Mouse (Mus musculus) telencephalon, adult 2 months (tissue): Measurements from ENCODE around the gene Klf13.

Experiments
- DNase-seq: peaks from one replicate; pipeline ENCODE4 v3.0.0-alpha.2; 2011; ENCODE audit warnings: low read depth, low spot score

Klf13 gene

DNA sequence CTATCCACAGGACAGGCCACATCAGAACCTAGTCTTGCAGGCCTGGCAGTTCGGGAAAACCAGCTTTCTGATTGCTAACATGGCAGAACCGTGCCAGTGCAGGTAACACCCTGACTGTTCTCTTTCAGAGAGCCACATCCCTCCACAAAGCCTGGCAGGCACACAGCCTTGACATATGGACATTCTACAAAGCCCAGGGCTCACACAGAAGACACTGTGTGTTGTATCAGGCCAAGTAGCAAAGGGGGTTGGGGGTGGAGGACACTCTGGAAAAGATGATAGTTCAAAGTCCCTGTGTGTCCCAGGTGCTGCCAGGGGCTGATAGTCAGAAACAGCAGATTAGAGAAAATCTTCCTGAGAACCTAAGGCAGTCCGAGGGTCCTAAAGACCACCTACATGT lies 12.2 kb downstream of the Klf13 start:
- DNase-seq = no peak

DNA sequence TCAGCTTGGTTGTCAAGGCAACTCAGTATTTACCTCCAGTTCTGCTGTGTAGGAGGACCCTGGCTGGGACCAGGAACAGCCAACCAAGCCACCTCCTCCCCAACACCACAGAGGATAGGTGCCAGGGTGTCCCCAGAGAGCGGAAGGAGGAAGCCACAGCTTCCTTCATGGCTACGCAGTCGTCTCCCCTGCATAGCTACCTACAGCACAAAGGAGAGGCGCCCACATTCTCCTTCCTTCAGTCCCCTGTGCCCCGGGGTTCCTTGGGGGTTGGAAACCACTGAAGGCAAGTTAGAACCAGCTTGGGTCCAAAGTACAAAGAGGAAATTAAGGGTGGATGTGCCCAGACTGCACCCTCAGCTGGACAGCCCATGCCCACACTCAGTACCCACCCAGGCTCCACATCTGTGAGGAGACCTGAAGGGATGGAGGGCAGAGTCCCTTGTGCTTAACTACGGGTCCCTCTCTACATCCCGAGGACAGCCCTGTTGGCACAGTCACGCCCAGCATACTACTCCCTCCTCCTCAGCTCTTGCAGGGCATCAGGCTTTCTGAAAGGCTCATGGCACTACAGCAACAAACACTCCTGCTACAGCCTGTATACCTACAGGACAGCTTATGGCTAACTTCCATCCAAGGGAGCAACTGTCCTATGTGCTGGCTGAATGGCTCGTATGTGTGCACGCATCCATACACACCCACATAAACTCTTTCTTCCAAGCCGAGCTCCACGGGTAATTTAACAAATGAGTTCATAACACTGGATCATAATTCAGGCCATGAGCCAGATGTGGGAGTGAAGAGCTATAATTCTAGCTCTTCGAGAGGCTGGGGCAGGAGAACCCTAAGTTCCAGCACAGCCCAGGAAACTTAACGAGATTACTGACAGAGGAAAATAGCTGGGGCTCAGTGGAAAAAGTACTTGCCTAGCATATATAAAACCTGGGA lies 13.0 kb downstream of the Klf13 start:
- DNase-seq = peak; percentile 93

DNA sequence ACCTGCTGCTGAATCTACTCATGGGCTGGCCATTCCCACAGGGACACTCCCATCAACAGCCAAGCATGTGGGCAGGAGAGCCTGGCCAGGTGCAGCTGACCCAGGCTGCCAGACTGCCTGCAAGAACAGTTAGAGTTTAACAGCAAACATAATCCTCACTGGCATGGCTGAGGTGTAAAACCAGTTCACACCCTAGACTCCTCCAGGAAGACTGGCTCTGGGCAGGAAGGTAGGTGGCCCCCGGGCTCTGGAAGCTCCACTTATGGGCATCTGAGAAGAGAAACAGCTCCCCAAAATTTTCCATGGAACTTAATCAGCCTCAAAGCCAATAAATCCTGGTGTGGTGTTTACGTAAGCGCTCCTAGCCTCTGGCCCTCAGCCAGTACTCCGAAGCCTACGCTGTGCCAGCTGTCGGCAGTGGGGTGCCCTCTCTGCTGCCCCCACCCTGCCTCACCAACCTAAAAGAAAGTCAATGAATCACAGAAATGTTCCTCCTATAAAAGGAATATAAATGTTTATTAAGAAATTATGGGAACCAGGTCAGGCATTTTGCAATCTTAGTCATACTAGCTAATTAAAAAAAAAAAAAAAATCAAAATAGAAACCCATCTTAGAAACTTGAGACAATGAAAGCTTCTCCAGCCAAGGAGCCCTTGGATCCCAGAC lies 13.8 kb downstream of the Klf13 start:
- peak; percentile 81 for DNase-seq

DNA sequence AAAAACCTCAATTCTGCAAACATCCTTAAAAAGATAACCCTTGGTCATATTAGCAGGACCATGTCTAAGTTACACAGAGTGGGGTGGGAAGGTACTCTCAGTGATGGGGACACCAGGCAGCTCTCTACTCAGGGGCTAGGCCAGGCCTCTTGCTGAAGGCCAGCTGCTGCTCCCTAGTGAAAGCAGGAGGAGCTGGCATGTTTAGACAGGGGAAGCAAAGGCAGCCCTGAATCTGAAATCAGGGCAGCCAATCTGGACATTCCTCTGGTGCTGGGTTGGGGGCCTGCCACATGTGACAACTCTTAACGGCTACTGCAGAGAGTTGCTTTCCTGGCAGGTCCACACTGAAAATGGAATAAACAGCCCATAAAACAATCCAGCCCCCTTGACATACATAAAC lies 14.6 kb downstream of the Klf13 start:
- no peak for DNase-seq

DNA sequence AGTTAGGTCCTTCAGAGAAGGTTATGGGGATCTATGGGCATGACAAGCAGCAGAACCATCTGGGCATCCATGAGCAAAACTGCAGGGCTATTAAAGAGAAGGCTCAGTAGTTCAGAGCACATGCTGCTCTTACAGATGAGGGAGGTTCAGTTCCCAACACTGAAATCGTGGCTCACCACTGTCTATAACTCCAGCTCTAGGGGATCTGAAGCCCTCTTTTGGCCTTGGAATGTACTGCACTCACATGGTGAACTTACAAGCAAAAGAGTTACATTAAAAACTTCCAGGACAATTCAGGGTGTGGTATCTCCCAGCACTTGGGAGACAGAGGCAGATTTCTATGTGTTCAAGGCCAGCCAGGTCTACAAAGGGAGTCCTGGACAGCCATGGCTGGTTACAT lies 15.7 kb downstream of the Klf13 start:
- DNase-seq = no peak

DNA sequence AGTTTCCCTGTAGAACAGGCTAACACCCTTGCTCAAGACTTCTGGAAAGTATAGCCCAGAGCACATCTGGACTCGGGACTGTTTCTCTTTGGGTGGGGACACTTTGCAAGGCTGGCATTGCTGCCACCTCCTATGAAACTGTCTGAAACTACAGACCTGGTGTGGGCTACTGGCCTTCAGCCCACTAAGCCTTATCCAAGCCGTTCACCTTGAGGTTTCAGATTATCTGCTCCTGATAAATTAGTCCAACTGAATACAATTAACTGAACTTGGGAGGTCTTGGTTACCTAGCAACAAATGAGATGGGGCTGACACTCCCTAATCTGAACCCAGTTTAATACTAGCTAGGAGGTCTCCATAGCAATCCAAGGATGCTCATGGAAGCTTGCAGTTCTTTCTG lies 16.1 kb downstream of the Klf13 start:
- no peak for DNase-seq

DNA sequence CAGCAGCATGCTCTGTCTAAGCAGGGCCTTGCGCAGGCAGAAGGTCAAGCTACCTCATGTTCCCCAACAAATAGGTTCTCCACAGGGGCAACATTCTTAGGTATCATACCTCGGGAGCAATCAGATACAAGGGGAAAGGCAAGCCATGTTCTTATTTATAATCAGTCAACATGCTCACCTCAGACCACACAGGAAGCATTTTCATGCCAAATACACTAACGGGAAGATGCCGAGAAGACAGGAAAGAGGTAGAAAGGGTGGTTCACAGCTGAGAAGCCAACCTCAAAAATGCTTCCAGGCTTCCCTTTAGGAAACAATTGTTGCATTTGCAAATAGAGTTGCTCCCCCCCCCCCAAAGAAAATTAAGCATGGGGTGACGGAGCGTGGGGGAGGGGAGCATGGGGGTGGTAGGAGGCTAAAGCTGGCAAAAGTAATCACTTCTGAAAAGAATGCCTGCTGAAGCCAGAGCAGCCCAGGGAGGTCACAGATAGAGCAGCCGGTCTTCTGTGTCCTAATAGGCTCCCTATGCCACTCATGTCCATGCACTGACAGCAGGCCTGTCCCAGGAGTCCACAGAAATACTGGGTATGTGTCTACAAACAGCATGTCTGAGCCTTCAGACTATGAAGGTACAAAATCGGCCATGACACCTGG lies 16.7 kb downstream of the Klf13 start:
- no peak for DNase-seq

DNA sequence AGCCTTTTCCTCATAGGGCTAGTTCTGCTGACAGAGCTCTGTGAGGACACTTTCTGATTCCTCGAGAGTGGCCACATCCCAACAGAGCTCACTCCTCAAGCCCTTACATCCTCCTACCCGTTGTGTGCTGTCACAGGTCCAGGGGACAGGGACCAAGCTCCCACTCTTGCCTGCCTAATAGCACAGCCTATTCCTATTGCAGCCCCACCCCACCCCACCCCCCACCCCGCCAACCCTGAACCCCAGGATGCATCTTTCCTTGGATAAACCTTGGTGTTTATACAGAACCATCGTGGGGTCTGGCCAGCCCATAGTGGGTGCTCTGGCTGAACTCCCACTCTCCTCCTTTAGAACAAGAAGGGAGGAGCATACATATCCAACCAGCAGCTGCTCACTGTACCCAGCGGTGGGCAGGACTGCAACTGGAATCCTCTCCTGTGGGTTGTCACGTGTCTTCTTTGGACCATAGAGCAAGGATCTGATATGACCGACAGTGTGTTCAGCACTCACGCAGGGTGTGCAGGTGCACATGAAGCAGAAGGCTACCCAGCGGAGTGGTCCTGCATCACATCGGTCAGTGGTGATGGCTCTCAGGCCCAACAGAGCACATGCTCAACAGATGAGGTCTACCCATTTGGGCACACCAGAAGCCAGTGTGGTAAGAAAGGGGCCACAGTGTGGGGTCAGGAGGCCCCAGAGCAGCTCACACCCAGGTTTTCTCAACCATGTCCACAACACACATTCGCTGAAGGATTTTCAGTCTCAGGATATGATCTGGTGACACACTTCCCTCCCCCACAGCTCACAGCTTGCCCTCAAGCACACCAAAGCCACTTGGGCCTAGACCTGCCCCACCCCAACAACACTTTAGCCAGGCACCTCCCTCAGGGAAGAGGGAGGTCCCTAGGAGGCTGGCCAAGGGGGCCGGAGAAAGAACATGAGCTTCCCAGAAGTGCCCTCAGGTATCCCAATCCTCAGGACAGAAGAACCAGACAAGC lies 19.6 kb downstream of the Klf13 start:
- no peak for DNase-seq

DNA sequence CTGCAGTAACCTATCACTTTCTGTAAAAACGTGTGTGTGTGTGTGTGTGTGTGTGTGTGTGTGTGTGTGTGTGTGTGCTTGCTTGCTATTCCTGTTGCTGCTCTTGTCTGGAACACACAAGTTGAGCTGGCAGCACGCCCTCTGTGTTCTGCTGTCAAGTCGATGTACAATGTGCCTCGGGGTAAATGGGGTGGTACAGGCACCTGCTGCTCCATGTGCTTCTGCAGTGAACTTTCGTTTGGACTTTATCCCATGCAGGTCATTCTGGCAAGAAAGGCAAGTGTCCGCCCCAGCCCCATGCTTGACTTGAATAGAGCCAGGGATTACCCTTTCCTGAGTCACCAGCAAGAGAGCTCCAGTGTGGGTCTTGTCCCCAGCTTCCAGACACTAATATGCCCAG lies 21.0 kb downstream of the Klf13 start:
- DNase-seq = peak; percentile 62

DNA sequence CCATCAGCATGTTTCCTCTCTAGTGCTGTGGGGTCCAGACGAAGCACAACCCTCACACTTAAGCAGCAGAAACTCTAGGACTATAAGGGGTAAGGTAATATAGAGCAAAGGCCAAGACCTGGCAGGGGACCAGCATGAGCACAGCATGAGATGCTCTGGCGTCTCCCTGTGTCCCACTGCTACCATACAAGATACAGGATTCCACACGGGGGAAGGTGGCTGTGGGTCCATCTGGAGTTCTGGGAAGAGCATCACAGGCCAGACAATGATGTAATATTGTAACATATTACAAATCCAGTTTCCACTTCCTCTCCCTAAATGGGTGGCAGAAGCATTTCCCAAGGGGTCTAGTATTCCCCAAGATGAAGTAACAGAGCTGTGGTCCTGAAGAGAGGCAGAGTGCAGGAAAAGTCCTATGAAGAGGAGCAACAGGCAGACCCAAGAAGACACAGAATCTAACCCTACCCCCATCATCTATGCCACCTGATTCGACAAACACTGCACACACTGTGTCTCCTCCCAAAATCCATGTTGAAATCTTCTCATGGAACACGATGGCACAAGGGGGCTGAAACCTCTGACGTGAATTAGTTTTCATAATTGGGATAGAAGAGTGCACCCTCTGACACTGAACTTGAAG lies 22.3 kb downstream of the Klf13 start, which contains the start of gene E030018B13Rik:
E030018B13Rik (plus strand) TSS at position 590 of the 640 bp plus-strand sequence.
- DNase-seq = no peak

DNA sequence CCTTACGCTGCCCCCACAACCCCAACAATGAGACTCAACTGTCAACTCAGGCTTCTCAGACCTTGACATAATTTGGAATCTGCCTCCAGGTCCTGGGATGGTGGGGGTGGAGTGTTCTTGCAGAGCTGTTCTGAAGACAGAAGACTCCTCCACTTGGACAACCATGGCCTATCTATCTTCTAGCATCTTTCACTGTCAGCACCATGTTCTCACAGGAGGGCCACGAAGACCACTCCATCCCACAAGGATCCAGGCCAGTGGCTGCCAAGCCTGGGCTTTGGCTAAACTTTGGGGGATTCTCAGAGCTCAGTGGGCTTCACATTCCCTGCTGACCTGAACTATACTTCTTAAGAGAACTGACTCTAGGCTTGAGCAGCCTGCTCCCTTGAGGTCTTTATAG lies 23.8 kb downstream of the Klf13 start:
- no peak for DNase-seq

DNA sequence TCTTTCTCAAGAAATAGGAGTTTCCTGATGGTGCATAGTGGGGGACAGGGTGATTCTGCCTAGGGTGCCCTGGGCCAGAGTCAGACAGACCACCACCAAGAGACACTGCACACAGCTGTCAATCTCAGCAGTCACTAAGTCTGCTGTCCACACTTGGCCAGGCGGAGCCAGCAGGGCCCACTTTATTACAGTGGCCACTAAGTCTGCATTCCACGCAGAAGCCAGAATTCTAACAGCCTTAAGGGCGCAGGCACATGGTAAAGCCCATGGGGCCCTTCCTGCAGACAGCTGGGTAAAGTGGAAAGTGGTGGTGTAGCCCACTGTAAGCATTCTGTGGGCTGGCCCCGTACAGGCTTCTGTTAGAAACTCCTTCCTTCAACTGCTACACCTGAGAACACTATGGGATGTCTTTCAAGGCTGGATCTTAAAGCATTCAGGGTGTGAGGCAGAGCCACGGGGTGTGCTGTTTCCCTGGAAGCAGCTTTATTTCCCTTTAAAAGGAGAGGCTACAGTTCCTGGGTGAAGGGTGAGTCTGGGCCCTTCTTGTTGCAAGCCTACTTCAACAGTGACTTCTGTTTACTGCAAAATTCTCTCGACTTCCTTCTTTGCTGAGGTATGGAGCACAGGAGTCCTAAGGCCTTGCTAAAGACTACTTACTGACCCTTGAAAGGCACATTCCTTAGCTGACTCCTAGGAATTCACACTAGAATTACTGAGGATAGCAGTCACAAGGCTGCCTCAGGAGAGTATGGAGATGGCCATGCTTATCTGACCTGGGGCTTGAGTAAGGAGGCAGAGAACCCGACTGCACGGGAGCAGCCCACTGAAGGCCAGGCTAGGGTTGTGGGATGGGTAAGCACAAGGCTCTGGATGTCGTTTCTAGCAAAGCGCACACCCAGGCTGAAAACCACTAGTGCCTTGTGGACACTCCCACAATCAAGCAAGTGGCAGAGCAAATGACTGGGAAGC lies 24.7 kb downstream of the Klf13 start:
- DNase-seq = no peak

DNA sequence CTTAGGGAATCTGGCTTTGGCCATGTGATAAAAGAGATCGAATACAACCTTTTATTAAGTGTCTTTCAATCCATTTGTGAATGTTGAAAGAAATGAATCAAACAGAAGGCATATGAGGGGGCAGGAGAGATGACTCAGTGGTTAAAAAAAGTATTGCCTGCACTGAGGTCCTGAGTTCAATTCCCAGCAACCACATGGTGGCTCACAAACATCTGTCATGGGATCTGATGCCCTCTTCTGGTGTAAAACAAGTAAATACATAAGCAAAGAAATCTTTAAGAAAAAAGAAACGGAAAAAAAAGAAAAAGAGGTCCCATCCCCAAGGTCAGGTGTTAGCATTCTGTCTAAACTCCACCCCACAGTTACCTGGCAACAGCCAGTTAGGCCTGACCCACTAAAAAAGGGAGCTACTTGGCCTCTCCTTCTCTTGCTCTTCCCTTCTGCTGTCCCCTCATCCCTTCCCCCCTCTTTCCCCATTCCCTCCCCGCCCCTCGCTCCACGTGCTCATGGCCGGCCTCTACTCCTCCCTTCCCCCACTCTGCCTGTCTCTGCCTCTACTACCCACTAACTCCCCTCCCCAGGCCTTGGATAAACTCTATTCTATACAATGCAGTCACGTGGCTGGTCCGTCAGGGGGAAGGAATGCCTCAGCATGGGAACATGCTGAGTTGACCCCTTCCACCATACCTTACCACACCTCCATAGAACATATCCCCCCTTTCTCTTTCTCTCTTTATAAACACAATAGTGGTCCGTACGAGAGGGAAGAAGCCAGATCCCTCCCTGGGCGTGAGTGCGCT lies 25.6 kb downstream of the Klf13 start:
- no peak for DNase-seq

DNA sequence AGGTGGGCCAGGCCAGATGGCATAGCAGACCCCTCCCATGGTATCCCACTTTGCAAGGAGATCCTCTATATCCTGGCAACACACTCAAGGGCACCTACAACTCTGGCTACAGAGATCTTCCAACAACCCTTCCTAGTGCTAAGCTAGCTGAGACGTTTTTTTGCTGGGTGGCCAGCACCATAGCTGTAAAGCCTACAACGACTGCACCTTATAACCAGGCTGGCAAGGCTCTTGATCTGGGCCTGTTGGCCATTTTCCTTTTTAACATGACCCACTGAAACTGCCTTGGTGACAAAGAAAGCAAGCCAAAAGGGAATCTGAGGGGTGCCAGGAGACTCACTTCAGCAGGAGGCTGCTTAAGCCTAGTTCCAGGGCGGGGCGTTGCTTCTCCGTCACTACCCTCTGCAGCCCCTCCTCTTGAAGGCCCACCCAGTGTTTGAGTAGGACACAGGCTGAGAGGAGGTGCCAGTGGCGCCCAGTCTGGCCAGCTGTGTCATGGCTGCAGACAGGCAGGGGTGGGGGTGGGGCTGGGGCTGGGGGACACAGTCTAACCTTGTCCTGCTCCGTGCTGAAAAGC lies 26.4 kb downstream of the Klf13 start:
- no peak for DNase-seq

DNA sequence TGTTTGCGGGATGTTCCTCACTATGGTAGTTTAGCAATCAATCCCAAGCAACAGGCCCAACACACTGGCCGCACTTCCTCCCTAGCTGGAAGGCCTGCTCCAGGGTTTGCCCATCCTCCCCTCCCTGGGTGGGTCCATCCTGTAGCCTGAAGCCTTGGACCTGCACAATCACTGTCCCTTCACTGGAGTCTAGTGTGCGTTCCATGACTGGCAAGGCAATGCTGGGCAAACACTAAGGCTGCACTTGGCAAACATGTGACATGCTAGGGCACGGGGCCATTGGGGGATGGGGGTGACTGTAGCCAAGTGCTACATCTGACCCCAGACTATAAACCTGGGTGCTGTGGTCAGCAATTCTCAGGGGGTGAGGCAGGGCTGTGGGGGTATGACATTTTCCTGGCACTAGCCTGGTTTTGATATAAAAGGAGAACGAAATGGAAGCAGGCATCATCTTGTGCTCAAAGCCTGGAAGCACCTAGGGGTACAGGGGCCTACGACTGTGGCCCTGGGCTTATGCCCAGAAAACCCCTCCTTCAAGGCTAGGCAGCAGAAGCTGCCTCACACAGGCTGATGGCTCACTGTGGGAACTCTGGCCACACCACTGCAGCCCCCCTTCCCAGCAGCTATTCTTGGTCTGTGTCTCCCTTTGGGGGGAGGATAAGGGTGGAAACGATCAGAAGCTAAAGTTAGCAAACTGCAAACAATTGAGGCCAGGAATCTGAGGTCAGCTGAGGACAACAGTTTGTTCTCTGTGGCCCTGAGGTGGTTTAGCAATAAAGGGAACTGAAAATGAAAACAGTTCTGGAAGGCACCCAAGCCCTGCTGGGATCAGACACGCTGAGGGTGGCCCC lies 27.1 kb downstream of the Klf13 start:
- peak; percentile 58 for DNase-seq

DNA sequence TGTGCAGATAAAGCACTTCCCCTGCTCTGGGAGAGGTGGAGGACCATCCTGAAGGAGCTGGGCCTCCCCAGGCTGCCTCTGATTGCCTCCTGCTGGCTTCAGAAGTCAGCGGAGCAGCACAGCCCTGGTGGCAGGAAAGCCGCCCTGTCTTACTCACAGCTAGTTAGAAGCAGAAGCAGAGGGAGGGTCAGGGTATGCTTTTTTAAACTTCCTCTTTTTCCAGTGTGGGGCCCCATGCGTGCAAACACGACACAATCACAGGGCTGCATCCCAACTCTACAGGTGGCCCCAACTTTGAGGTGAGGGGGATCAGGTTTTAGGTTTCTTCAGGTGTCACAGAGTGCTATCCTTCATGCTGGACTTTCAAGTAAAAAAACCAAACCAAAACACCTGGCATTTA lies 27.8 kb downstream of the Klf13 start:
- DNase-seq = no peak

DNA sequence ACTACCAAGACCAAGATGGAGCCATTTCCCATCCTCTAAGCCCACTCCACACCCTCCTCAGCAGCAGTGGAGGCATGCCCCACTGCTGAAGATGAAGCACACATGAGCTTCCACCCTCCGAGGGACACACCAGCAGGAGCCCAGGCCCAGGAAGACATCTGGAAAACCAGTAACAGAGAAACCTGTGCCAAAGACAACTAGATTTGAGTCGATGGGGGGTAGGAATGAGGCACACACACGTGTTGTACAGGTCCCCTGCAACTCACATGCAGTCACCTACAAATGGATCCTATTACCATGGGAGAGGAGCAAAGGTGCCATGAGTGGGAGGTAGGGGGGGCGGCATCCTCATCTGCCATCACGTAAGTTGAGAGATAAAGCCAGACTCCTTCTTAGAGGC lies 28.5 kb downstream of the Klf13 start:
- DNase-seq = no peak
